Mouse (Mus musculus) forebrain, embryonic 14.5 days (tissue): ENCODE measurements around the gene Agtpbp1. TPM values are rescaled to one million over a fixed set of nuclear protein-coding genes. Genes with fewer than 3 reads are reported as not detected.
A peak's percentile ranks its signal among the peaks of the same experiment; 100 is the strongest.

Experiments
- ATAC-seq: fragments of 200-750 bp; cut with Nextera tagmentation; 2 replicates; pipeline ENCODE4 v1.8.0; 2017; ENCODE audit warnings: mild to moderate bottlenecking, moderate library complexity
- DNase-seq: peaks from one replicate; pipeline ENCODE4 v3.0.0-alpha.2; 2015; ENCODE audit warnings: low spot score
- H3K27ac ChIP-seq: fragments of 300-500 bp; sonication (generic); 2 replicates; pipeline ENCODE4 v1.5.1; 2014; ENCODE audit warnings: low read depth, mild to moderate bottlenecking, control low read depth, low read length, moderate library complexity
- H3K27me3 ChIP-seq: fragments of 300-500 bp; sonication (generic); replicated peaks from 2 replicates; pipeline ENCODE4 v1.6.1; 2014; ENCODE audit warnings: low read length, control low read depth, mixed read lengths; ENCODE audit not compliant: control insufficient read depth, insufficient read depth
- H3K36me3 ChIP-seq: fragments of 300-500 bp; sonication (generic); 2 replicates; pipeline ENCODE4 v1.6.1; 2014; ENCODE audit warnings: low read length, control low read depth; ENCODE audit not compliant: control insufficient read depth, insufficient read depth
- H3K4me1 ChIP-seq: fragments of 300-500 bp; sonication (generic); 2 replicates; pipeline ENCODE4 v1.6.1; 2014; ENCODE audit warnings: antibody characterized with exemption, low read length, control low read depth; ENCODE audit not compliant: control insufficient read depth, insufficient read depth
- H3K4me2 ChIP-seq: fragments of 300-500 bp; sonication (generic); 2 replicates; pipeline ENCODE4 v1.6.1; 2014; ENCODE audit warnings: mild to moderate bottlenecking, control low read depth, low read length
- H3K4me3 ChIP-seq: fragments of 300-500 bp; sonication (generic); 2 replicates; pipeline ENCODE4 v1.5.1; 2014; ENCODE audit warnings: low read depth, low read length, control low read depth
- H3K9ac ChIP-seq: fragments of 300-500 bp; sonication (generic); 2 replicates; pipeline ENCODE4 v1.6.1; 2014; ENCODE audit warnings: mild to moderate bottlenecking, low read length, control low read depth, moderate library complexity
- H3K9me3 ChIP-seq: fragments of 300-500 bp; sonication (generic); replicated peaks from 2 replicates; pipeline ENCODE4 v1.6.1; 2016; ENCODE audit warnings: low read length, control low read depth, mixed read lengths; ENCODE audit not compliant: control insufficient read depth
- WGBS: fragments of 180-500 bp; shearing (Covaris S2); extraction: QIAGEN DNeasy Blood & Tissue Kit; methylation state at CpG from one replicate; pipeline ENCODE4 v1.1.7; 2014; 5-methylcytosine and 5-hydroxymethylcytosine counted together
- polyA plus RNA-seq: library from polyadenylated mRNA; unstranded; fragments of >200 nt; fragmentation: Nextera tagmentation; extraction: Ambion mirVana; gene quantifications from 2 replicates; pipeline ENCODE4 v1.2.1, GENCODE M21; 2014

Agtpbp1 gene
- polyA plus RNA-seq, 1 experiment from 2014 or later, result 51.8 TPM

GRCm38 (mm10) chr13:59454001-59454785 lies 130.8 kb downstream of the Agtpbp1 start:
- ATAC-seq, result no peak
- Histone ChIP-seq H3K27me3 (no peaks in the 10 kb centered on the region), H3K4me3 (no peak overlapping the region), H3K9me3 (no peaks in the 10 kb centered on the region), H3K27ac (no peak overlapping the region), H3K9ac (no peak overlapping the region), H3K4me2 (no peak overlapping the region), H3K36me3 (peaks cover 10% of the 10 kb centered on the region; the same call in 1 of the 2 replicates), H3K4me1 (no peaks in the 10 kb centered on the region)
- 87% methylated on average over 11 of the region's 11 CpGs for WGBS
- no peak for DNase-seq

- Histone ChIP-seq H3K9ac (no peak overlapping the region), H3K4me3 (no peak overlapping the region), H3K27me3 (no peaks in the 10 kb centered on the region), H3K4me2 (no peak overlapping the region), H3K36me3 (peaks cover 10% of the 10 kb centered on the region; the same call in 1 of the 2 replicates), H3K4me1 (no peaks in the 10 kb centered on the region), H3K9me3 (no peaks in the 10 kb centered on the region), H3K27ac (no peak overlapping the region)
- WGBS, result 74% methylated on average over 6 of the region's 6 CpGs
- ATAC-seq (no peak), DNase-seq (no peak)
Measured at GRCm38 (mm10) chr13:59453582-59453981, 131.4 kb downstream of the Agtpbp1 start.

GRCm38 (mm10) chr13:59453045-59453444 lies 132.0 kb downstream of the Agtpbp1 start:
- ATAC-seq, result no peak
- H3K9ac ChIP-seq, result no peak overlapping the region
- H3K27ac ChIP-seq, result no peak overlapping the region

GRCm38 (mm10) chr13:59450840-59451239 lies 134.2 kb downstream of the Agtpbp1 start:
- Histone ChIP-seq H3K36me3 (peaks cover 13% of the 10 kb centered on the region; the same call in 1 of the 2 replicates), H3K4me1 (no peaks in the 10 kb centered on the region), H3K4me2 (no peak overlapping the region), H3K9ac (no peak overlapping the region), H3K27me3 (no peaks in the 10 kb centered on the region), H3K4me3 (no peak overlapping the region), H3K9me3 (no peaks in the 10 kb centered on the region), H3K27ac (no peak overlapping the region)
- DNase-seq (no peak), ATAC-seq (peak; percentile 5; the same call in 1 of the 2 replicates)
- 74% methylated on average over 10 of the region's 10 CpGs for WGBS

More at GRCm38 (mm10) chr13:59453045-59453444, 132.0 kb downstream of the Agtpbp1 start:
- no peaks in the 10 kb centered on the region for H3K4me1 ChIP-seq
- H3K9me3 ChIP-seq, result no peaks in the 10 kb centered on the region
- no peak overlapping the region for H3K4me2 ChIP-seq
- H3K36me3 ChIP-seq, result peaks cover 10% of the 10 kb centered on the region; the same call in 1 of the 2 replicates
- no peak for DNase-seq
- H3K4me3 ChIP-seq, result no peak overlapping the region
- 87% methylated on average over 2 of the region's 2 CpGs for WGBS
- H3K27me3 ChIP-seq, result no peaks in the 10 kb centered on the region

- ATAC-seq (no peak), DNase-seq (no peak)
- WGBS, result 89% methylated on average over 7 of the region's 7 CpGs
Measured at GRCm38 (mm10) chr13:59447130-59447529, 137.9 kb downstream of the Agtpbp1 start.

GRCm38 (mm10) chr13:59445179-59445578 lies 139.8 kb downstream of the Agtpbp1 start:
- Histone ChIP-seq H3K9me3 (no peaks in the 10 kb centered on the region), H3K4me2 (no peak overlapping the region), H3K4me3 (no peak overlapping the region), H3K4me1 (no peaks in the 10 kb centered on the region), H3K36me3 (peaks cover 4% of the 10 kb centered on the region; the same call in 1 of the 2 replicates), H3K9ac (no peak overlapping the region), H3K27me3 (no peaks in the 10 kb centered on the region), H3K27ac (no peak overlapping the region)
- no peak for DNase-seq
- WGBS, result 88% methylated on average over 5 of the region's 5 CpGs
- no peak for ATAC-seq

More at GRCm38 (mm10) chr13:59447130-59447529, 137.9 kb downstream of the Agtpbp1 start:
- Histone ChIP-seq H3K27me3 (no peaks in the 10 kb centered on the region), H3K9me3 (no peaks in the 10 kb centered on the region), H3K27ac (no peak overlapping the region), H3K9ac (no peak overlapping the region), H3K4me1 (no peaks in the 10 kb centered on the region), H3K4me3 (no peak overlapping the region), H3K4me2 (no peak overlapping the region), H3K36me3 (peaks cover 13% of the 10 kb centered on the region; the same call in 1 of the 2 replicates)

- H3K4me3 ChIP-seq, result no peak overlapping the region
- no peak for ATAC-seq
Measured at GRCm38 (mm10) chr13:59444371-59444770, 140.7 kb downstream of the Agtpbp1 start.

GRCm38 (mm10) chr13:59439683-59440082 lies 145.3 kb downstream of the Agtpbp1 start:
- Histone ChIP-seq H3K36me3 (no peaks in the 10 kb centered on the region), H3K4me3 (no peak overlapping the region), H3K9me3 (no peaks in the 10 kb centered on the region), H3K27ac (no peak overlapping the region), H3K4me2 (no peak overlapping the region), H3K4me1 (no peaks in the 10 kb centered on the region), H3K9ac (no peak overlapping the region), H3K27me3 (no peaks in the 10 kb centered on the region)
- DNase-seq (no peak), ATAC-seq (no peak)
- WGBS, result 81% methylated on average over 1 of the region's 1 CpGs

More at GRCm38 (mm10) chr13:59444371-59444770, 140.7 kb downstream of the Agtpbp1 start:
- Histone ChIP-seq H3K27me3 (no peaks in the 10 kb centered on the region), H3K4me2 (no peak overlapping the region), H3K36me3 (peaks cover 4% of the 10 kb centered on the region; the same call in 1 of the 2 replicates), H3K9ac (no peak overlapping the region), H3K4me1 (no peaks in the 10 kb centered on the region), H3K27ac (no peak overlapping the region), H3K9me3 (no peaks in the 10 kb centered on the region)
- DNase-seq, result no peak
- 84% methylated on average over 6 of the region's 6 CpGs for WGBS

- no peak overlapping the region for H3K27ac ChIP-seq
- H3K9me3 ChIP-seq, result no peaks in the 10 kb centered on the region
- 100% methylated on average over 1 of the region's 1 CpGs for WGBS
- H3K4me2 ChIP-seq, result no peak overlapping the region
- H3K27me3 ChIP-seq, result no peaks in the 10 kb centered on the region
- peaks cover 6% of the 10 kb centered on the region; the same call in 1 of the 2 replicates for H3K4me1 ChIP-seq
- H3K9ac ChIP-seq, result no peak overlapping the region
- ATAC-seq (no peak), DNase-seq (no peak)
- no peaks in the 10 kb centered on the region for H3K36me3 ChIP-seq
- H3K4me3 ChIP-seq, result no peak overlapping the region
Measured at GRCm38 (mm10) chr13:59434554-59434953, 150.5 kb downstream of the Agtpbp1 start.
